Mouse (Mus musculus): ENCODE measurements around the gene Cacna2d2.

Gene Cacna2d2

GRCm38 (mm10) chr9:107500708-107501286 lies 101.4 kb downstream of the Cacna2d2 start:
- DNase-seq (ENCODE audit: low spot score), result no peak

GRCm38 (mm10) chr9:107502131-107502846 lies 102.9 kb downstream of the Cacna2d2 start:
- DNase-seq (ENCODE audit: low spot score), result no peak

DNA sequence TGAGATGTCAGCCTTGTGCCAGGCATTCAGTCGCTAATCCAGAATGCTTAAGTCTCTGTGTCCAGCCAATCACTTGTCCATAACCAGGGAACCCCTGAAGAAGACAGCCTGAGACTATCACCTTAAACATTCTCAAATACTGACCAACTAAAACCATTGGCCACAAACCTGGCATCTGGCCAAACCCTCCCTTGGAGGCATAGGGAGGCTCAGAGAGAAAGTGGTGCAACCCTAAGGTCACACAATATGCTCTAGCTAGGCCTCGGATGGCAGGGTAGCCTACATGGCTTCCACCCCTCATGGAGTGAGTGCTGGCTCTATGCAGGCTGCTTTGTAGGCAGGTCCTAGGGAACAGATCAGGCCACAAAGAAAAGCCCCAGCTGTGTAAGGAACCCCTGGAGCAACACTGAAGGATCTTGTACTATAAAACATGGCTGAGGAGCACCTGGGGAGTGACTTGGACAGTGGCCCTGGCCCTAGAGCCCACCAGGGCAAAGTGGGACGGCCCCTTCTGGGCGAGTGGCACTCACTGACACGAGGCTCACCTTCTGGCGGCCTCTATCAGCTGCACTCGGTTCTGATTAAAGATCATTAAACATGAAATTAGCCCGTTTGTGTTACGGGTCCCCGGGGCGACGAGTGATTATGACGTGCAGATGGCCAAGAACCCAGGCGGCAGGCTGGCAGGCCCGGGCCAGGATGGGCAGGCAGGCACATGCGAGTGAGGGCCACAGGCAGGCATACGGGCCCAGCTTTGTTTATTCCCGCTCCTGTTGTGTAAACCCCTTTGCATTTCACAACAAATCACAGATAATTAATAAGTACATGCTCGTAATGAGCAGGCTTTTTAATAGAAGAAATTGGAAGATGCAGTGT lies 105.5 kb downstream of the Cacna2d2 start:
- DNase-seq (ENCODE audit: low spot score), result no peak

GRCm38 (mm10) chr9:107508266-107508665 lies 108.9 kb downstream of the Cacna2d2 start:
- no peak for DNase-seq (ENCODE audit: low spot score)

DNA sequence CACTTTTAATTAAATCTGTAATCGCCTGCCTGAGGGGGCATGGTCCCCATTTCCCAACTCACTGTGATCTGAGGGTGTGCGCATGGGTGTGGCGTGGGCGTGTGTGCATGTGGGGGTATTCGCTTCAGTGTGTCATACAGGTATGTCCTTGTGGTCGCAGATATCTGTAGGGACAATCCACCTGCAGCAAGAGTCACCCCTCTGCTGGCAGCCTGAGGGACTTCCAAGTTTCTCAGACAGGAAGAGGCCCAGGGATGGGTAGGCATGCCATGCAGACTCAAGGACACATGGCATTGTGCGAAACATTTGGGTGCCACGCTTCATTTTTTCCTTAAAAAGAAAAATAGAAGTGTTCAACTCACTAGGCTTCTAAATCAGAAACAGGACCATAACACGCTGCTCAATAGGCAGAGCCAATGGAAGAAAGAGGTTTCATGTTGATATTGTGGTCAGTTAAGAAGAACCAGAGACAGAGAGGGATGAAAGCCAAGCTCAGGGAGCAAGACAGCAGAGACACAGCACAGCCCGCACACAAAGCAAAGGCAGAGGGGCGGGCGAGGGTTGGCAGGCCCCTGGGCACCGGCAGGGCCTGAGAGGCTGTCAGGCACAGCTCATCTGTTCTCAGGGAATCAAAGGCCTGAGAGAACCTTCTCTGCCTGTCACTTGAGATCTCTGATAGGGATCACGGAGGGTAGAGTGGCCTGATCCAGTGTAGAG lies 111.1 kb downstream of the Cacna2d2 start:
- DNase-seq (ENCODE audit: low spot score), result no peak

DNA sequence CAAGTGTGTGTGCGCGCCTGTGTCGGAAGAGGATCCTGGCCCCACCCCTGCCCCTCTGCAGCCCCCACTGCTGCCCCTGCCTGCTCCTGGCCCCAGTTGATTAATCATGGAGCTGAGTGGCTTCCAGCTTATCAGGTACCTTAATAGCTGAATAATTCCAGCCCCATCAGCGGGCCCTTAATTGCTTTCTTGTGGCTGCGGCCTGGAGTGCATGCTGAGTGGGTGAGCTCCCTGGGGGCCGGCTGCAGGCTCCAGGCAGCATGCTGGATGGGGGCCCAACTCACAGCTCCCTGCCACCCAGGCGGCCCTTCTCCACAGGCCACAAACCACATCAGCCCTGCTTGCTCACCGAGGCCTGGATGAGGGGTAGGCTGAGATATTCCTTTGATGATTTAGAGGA lies 112.0 kb downstream of the Cacna2d2 start:
- no peak for DNase-seq (ENCODE audit: low spot score)

DNA sequence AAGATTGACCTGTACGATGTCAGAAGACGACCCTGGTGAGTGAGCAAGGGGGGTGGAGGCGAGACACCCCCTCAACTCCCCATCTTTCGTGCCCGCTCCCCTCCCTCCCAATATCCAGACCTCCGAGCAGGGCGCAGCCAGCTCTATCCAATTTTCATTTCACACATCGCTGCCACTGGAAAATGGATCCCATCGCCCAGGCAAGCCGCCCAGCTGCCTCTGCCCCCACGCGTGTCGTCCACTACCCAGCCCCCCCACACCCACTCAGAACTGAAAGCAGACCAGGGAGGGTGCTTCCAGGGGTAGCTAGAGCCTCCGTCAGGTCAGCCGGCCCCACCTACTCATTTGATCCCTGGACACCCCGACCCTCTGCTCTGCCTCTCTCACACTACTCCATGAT lies 112.9 kb downstream of the Cacna2d2 start:
- no peak for DNase-seq (ENCODE audit: low spot score)

- peak; percentile 58 for DNase-seq (ENCODE audit: low spot score)
Measured at GRCm38 (mm10) chr9:107514303-107514955, 115.0 kb downstream of the Cacna2d2 start.

DNA sequence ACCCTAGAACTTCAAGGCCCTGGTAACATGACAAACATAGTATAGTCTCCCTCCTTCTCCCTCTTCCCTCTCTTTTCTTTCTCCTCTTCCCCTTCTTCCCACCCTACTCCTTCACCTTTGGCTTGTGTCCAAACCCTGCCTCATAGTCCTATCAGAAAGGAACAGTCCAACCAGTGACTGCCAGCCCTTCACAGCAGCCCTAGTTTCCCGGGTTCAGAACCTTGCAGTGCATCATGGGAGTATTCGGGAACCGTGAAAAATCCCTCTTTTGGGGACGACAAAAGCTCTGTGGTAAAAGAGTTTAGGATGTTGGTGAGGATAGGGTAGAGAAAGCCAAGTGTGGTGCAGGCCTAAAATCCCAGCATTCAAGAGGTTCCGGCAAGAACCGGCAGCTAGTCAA lies 120.9 kb downstream of the Cacna2d2 start:
- no peak for DNase-seq (ENCODE audit: low spot score)

DNA sequence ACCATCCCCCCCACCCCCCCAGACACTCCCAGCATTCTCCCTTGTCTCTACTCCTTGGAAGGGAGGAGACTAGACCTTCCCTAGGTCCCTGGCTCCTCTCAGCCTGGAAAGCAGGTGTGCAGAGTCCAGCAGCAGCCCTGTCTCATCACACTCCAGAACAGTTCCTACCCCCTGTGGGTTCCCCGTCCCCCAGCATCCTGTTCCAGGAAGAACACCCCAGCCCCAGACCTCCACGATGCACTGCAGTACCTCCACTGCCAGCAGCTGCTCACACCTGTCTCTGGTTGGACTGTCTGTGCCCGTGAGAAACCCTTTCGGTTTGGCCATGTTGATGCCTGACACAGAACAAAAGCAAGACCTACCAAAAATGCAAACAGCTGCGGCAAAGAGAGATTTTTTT lies 121.8 kb downstream of the Cacna2d2 start:
- no peak for DNase-seq (ENCODE audit: low spot score)

DNA sequence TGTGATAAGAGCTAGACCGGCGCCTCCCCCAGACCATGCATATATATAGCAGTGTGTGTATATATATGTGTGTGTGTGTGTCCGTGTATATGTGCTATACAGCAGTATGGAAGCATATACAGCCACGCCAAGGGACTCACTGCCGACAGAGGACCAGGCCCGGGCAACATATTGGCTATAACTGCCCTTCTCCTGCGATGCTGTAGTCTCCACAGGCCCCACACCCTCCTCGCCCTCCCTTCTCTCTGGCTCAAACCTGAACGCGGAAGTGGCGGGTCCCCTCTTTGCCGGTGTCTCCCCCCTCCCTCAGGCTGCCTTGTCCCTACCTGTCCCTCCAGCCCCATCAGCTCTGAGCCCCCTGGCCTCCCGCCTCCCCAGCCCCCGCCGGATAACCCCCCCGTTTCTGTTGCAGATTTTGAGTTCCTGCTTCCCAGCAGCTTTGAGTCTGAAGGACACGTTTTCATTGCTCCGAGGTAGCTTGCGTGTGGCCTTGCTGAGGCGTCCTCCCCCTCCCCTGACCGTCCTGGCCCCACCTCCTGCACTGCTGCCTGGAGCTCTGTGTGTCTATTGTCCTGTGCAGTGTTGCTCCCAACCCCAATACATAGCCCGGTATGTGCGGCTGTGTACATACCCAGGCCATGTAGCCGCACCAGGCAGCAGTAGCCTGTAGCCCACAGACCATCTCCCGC lies 122.4 kb downstream of the Cacna2d2 start:
- DNase-seq (ENCODE audit: low spot score), result no peak

GRCm38 (mm10) chr9:107522400-107522711 lies 122.9 kb downstream of the Cacna2d2 start:
- no peak for DNase-seq (ENCODE audit: low spot score)

DNA sequence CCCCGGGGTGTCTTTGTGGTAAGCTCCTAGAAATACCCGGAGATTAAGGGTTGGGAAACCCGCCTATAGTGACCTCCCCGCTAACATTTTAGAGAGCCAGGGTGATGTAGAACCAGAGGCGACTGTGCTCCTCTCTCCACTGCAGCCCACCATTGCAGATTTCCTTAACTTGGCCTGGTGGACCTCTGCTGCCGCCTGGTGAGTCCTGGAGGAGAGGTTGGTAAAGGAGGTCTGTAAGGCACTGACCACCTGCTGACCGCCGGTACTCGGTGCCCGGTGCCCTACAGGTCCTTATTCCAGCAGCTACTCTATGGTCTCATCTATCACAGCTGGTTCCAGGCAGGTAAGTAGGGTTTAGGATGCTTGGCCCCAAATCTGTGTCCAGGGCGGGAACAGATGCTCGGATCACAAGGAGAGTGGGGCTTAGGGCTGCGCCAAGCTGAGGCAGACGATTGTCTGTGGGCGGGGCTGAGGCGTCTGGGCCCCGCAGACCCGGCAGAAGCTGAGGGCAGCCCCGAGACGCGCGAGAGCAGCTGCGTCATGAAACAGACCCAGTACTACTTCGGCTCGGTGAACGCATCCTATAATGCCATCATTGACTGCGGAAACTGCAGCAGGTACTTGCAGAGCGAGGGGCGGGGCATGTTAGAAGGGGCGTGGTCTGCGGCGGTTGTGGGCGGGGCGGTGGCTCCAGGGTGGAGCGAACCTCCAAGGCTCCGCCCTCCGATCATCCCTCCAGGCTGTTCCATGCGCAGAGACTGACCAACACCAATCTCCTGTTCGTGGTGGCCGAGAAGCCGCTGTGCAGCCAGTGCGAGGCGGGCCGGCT lies 127.0 kb downstream of the Cacna2d2 start:
- DNase-seq (ENCODE audit: low spot score), result peak; percentile 69

DNA sequence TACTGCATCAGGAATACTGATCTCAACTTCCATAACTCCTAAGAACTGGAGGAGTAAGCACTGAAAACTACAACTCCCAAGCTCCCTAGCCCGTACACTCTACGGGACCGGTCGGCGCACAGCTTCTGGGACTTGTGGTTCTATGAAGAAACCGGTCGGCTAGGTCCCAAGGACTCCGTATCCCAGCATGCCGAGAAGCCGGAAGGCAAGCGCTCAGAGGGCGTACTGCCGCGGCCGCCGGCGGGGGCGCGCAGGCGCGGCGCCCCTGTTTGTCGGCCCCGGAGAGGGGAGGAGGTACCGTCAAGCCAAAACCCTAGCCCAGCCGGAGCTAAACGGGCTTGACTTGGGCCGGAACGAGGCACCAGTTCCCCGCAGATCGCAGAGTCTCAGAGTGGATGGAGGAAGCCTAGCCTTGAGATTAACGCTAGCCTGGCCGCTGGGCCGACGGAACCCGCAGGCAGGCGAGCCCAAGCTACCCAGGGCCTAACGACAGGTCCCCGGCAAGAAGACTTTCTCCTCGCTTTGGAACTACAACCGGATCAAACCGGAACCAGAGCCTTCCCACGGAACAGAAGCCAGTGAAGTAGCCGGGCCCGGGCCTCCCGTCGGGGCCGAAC lies 134.5 kb downstream of the Cacna2d2 start, which contains the start of gene Tmem115:
Gene Tmem115 (plus strand): TSS at position 155 of the 617 bp plus-strand sequence.
- DNase-seq (ENCODE audit: low spot score), result peak; percentile 78

DNA sequence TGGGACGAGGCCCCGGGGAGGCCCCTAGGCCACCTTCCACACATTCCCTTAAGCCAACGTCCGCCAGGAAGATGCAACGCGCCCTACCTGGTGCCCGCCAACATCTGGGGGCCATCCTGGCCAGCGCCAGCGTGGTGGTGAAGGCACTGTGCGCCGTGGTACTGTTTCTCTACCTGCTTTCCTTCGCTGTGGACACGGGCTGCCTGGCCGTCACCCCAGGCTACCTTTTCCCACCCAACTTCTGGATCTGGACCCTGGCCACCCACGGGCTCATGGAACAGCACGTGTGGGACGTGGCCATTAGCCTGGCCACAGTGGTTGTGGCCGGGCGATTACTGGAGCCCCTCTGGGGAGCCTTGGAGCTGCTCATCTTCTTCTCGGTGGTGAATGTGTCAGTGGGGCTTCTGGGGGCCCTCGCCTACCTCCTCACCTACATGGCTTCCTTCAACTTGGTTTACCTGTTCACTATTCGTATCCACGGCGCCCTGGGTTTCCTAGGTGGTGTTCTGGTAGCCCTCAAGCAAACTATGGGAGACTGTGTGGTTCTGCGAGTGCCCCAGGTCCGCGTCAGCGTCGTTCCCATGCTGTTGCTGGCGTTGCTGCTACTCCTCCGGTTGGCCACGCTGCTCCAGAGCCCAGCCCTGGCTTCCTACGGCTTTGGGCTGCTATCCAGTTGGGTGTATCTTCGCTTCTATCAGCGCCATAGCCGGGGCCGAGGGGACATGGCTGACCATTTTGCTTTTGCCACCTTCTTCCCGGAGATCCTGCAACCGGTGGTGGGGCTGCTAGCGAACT lies 135.2 kb downstream of the Cacna2d2 start:
- DNase-seq (ENCODE audit: low spot score), result peak; percentile 24

DNA sequence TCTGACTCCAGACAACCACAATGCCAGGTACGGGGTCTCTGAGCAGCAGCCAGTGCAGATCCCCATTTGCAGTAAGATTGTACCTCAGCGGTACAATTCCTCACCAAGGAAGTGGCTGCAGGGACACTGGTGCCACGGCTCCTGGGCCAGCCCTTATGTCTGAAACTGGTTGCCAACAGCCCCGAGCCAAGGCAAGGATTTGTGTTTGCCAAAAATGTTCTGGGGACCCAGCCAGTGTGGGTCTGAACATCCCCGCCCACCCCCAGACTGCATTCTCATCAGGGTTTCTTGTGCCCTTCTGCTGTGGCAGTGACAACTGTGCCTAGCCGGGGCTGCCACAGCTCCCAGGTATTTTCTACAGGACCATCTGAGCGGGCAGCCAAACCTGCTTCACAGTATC lies 138.8 kb downstream of the Cacna2d2 start:
- no peak for DNase-seq (ENCODE audit: low spot score)

- no peak for DNase-seq (ENCODE audit: low spot score)
Measured at GRCm38 (mm10) chr9:107538711-107539110, 139.3 kb downstream of the Cacna2d2 start.

DNA sequence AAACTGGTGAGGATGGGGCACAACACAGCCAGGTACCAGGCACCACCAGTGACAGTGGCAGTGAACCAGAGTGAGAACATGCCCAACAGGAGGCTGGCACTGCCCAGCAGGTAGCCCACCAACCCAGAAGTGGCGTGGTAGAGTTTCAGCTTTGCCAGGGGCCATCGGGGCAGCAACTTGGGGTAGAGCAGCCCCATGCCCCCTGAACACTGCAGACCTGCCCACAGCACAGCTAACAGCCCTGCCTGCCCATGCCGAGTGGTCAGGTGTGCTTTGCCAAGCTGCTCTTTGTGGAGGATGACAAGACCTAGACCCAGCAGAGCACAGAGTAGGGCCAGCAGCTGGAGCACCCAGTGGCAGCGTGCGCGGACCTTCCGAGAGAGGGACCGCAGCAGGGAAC lies 140.5 kb downstream of the Cacna2d2 start:
- no peak for DNase-seq (ENCODE audit: low spot score)

- DNase-seq (ENCODE audit: low spot score), result no peak
Measured at GRCm38 (mm10) chr9:107540420-107540819, 141.0 kb downstream of the Cacna2d2 start.
